Mouse (Mus musculus): ENCODE data around the gene Zfp558. TPM values are rescaled to one million over a fixed set of nuclear protein-coding genes. Genes with fewer than 3 reads are reported as not detected.
"Not testable (repeated sequence)": the region's sequence is repeated elsewhere in the genome, so short reads cannot be mapped to it uniquely, and the experiment has no call there.

The Zfp558 gene
- total and polyA plus RNA-seq, 3 experiments, result not detected

GRCm38 (mm10) chr9:18430354-18430753 lies 47.7 kb downstream of the Zfp558 start, which contains the start of gene Mbd3l2:
Gene Mbd3l2, plus strand, starts transcription at chr9:18430654.
- Histone ChIP-seq H3K79me2 (replicated peaks; ENCODE audit: control insufficient read depth, extremely low read depth, insufficient read depth, poor library complexity, severe bottlenecking) (no peaks in the 10 kb centered on the region), H3K27me3 (replicated peaks) (no peaks in the 10 kb centered on the region), H3K4me2 (ENCODE audit: insufficient read depth, low read depth, poor library complexity, severe bottlenecking) (no peak within 1 kb of the TSS), H3K9me3 (replicated peaks; ENCODE audit: low read length) (no peaks in the 10 kb centered on the region), H3K4me1 (ENCODE audit: control insufficient read depth in 1 of 2, insufficient read depth in 2 of 2) (peaks cover under 1 to 4% of the 10 kb centered on the region in 2 experiments; a peak in 1 of 4 replicates), H3K4me3 (replicated peaks in 1 of 3; ENCODE audit: low read depth in 2 of 3, low read length in 2 of 3, poor library complexity in 1 of 3) (no peak within 1 kb of the TSS), H3K36me3 (replicated peaks in 1 of 2; ENCODE audit: control insufficient read depth in 1 of 2, insufficient read depth in 1 of 2, low read length in 1 of 2) (no peaks in the 10 kb centered on the region), H3K9ac (ENCODE audit: insufficient read depth, low read depth) (no peak within 1 kb of the TSS), H3K27ac (ENCODE audit: insufficient read depth, low read depth) (no peak within 1 kb of the TSS)
- in situ Hi-C loops (cut with MboI; ENCODE audit: low pct_ligation_motif_present, low pct_unique_long_range_greater_than_20kb, low sequenced_read_pairs), result no loop called here
- TF ChIP-seq MAX (IDR thresholded peaks at IDR 0.05; ENCODE audit: low read length) (no peak), RAD21 (IDR thresholded peaks at IDR 0.05; ENCODE audit: low read depth, low read length) (no peak), RCOR1 (conservative IDR thresholded peaks at IDR 0.05; ENCODE audit: low read depth, low read length) (no peak), ZMIZ1 (IDR thresholded peaks at IDR 0.05; ENCODE audit: low read depth, low read length) (no peak), POLR2A (IDR thresholded peaks at IDR 0.05; ENCODE audit: low read depth, low read length) (no peak), JUN (IDR thresholded peaks at IDR 0.05; ENCODE audit: insufficient read depth, low read depth, low read length) (no peak), CHD2 (IDR thresholded peaks at IDR 0.05; ENCODE audit: low read length) (no peak), MXI1 (IDR thresholded peaks at IDR 0.05; ENCODE audit: low read depth, low read length) (no peak)
- DNase-seq (ENCODE audit: extremely low read depth), result no peak
- dilution Hi-C loops (cut with MboI; ENCODE audit: extremely low pct_ligation_motif_present, extremely low pct_unique_long_range_greater_than_20kb, low sequenced_read_pairs), result no loop called here

GRCm38 (mm10) chr9:18412371-18412770 lies 65.7 kb downstream of the Zfp558 start:
- H3K4me3 ChIP-seq (replicated peaks in 1 of 3; ENCODE audit: low read depth in 2 of 3, low read length in 2 of 3, poor library complexity in 1 of 3); DNase-seq (ENCODE audit: extremely low read depth); H3K27ac ChIP-seq (ENCODE audit: insufficient read depth, low read depth); H3K79me2 ChIP-seq (replicated peaks; ENCODE audit: control insufficient read depth, extremely low read depth, insufficient read depth, poor library complexity, severe bottlenecking); H3K36me3 ChIP-seq (replicated peaks in 1 of 2; ENCODE audit: control insufficient read depth in 1 of 2, insufficient read depth in 1 of 2, low read length in 1 of 2); H3K4me2 ChIP-seq (ENCODE audit: insufficient read depth, low read depth, poor library complexity, severe bottlenecking); H3K4me1 ChIP-seq (ENCODE audit: control insufficient read depth in 1 of 2, insufficient read depth in 2 of 2); H3K9me3 ChIP-seq (replicated peaks; ENCODE audit: low read length); H3K9ac ChIP-seq (ENCODE audit: insufficient read depth, low read depth); dilution Hi-C loops (cut with MboI; ENCODE audit: extremely low pct_ligation_motif_present, extremely low pct_unique_long_range_greater_than_20kb, low sequenced_read_pairs); H3K27me3 ChIP-seq (replicated peaks); in situ Hi-C loops (cut with MboI; ENCODE audit: low pct_ligation_motif_present, low pct_unique_long_range_greater_than_20kb, low sequenced_read_pairs): not testable (repeated sequence)

Other genes with a start within 250 kb of the Zfp558 start
- gene Chordc1, start 186.1 kb downstream of the Zfp558 start, total RNA-seq (2012; rRNA removed), result 95.1 and 129 TPM in 2 replicates
- 59.3 and 85.6 TPM in 2 replicates for gene Chordc1, start 186.1 kb downstream of the Zfp558 start, total RNA-seq (2014; rRNA removed)
- 124 and 160 TPM in 2 replicates for gene Chordc1, start 186.1 kb downstream of the Zfp558 start, polyA plus RNA-seq (2012; ENCODE audit: insufficient read length, low read depth)
- gene Naalad2, start 75.3 kb downstream of the Zfp558 start, total RNA-seq (2012; rRNA removed), result 0.13 and 0.38 TPM in 2 replicates
- gene Naalad2, start 75.3 kb downstream of the Zfp558 start, total RNA-seq (2014; rRNA removed), result 2.0 and 2.2 TPM in 2 replicates
- 2.4 and 2.5 TPM in 2 replicates for gene Naalad2, start 75.3 kb downstream of the Zfp558 start, polyA plus RNA-seq (2012; ENCODE audit: insufficient read length, low read depth)
- gene Ubtfl1, start 73.8 kb downstream of the Zfp558 start, total RNA-seq (2012; rRNA removed), result not detected in 2 replicates
- not detected in 2 replicates for gene Ubtfl1, start 73.8 kb downstream of the Zfp558 start, total RNA-seq (2014; rRNA removed)
- 0.16 and 0.21 TPM in 2 replicates for gene Ubtfl1, start 73.8 kb downstream of the Zfp558 start, polyA plus RNA-seq (2012; ENCODE audit: insufficient read length, low read depth)
- not detected in 2 replicates for gene Mbd3l2, start 47.6 kb downstream of the Zfp558 start, total RNA-seq (2012; rRNA removed)
- not detected in 2 replicates for gene Mbd3l2, start 47.6 kb downstream of the Zfp558 start, total RNA-seq (2014; rRNA removed)
- not detected in 2 replicates for gene Mbd3l2, start 47.6 kb downstream of the Zfp558 start, polyA plus RNA-seq (2012; ENCODE audit: insufficient read length, low read depth)
- not detected in 2 replicates for gene Mbd3l1, start 91 bp upstream of the Zfp558 start, total RNA-seq (2012; rRNA removed)
- gene Mbd3l1, start 91 bp upstream of the Zfp558 start, total RNA-seq (2014; rRNA removed), result not detected in 2 replicates
- not detected in 2 replicates for gene Mbd3l1, start 91 bp upstream of the Zfp558 start, polyA plus RNA-seq (2012; ENCODE audit: insufficient read length, low read depth)
- gene Muc16, start 196.3 kb upstream of the Zfp558 start, total RNA-seq (2012; rRNA removed), result not detected in 2 replicates
- gene Muc16, start 196.3 kb upstream of the Zfp558 start, total RNA-seq (2014; rRNA removed), result not detected in 2 replicates
- gene Muc16, start 196.3 kb upstream of the Zfp558 start, polyA plus RNA-seq (2012; ENCODE audit: insufficient read length, low read depth), result not detected in 2 replicates